Mouse (Mus musculus) cortical plate, adult 2 months (tissue): ENCODE results near the gene Fzd7. TPM values are rescaled to one million over a fixed set of nuclear protein-coding genes. Genes with fewer than 3 reads are reported as not detected.

Experiments used
- H3K27ac ChIP-seq: fragments of 200-500 bp; 2 replicates; pipeline ENCODE4 v1.5.1; 2012; ENCODE audit warnings: low read length, control low read depth, inconsistent platforms; ENCODE audit not compliant: insufficient read depth
- H3K4me1 ChIP-seq: fragments of 200-500 bp; 2 replicates; pipeline ENCODE4 v1.6.1; 2011; ENCODE audit warnings: low read length; ENCODE audit not compliant: control insufficient read depth, insufficient read depth
- H3K4me3 ChIP-seq: fragments of 200-500 bp; 2 replicates; pipeline ENCODE4 v1.5.1; 2011; ENCODE audit warnings: mild to moderate bottlenecking, low read length, control low read depth; ENCODE audit not compliant: insufficient read depth
- CTCF ChIP-seq: fragments of 200-500 bp; IDR thresholded peaks from 2 replicates; pipeline ENCODE4 v1.5.1; 2011; ENCODE audit warnings: mild to moderate bottlenecking, control low read depth, low read length; ENCODE audit not compliant: insufficient read depth; ENCODE audit errors: extremely low read depth
- POLR2A ChIP-seq: fragments of 200-500 bp; IDR thresholded peaks from 2 replicates; pipeline ENCODE4 v1.6.1; 2011; ENCODE audit warnings: mild to moderate bottlenecking, low read length, control low read depth; ENCODE audit not compliant: insufficient read depth; ENCODE audit errors: extremely low read depth
- polyA plus RNA-seq: library from polyadenylated mRNA; depleted of rRNA; stranded (reverse); fragments of >200 nt; gene quantifications from 2 replicates; pipeline ENCODE4 v1.2.3, GENCODE M21; 2012

Gene Fzd7
- polyA plus RNA-seq, 1 experiment = 3.3 TPM

DNA sequence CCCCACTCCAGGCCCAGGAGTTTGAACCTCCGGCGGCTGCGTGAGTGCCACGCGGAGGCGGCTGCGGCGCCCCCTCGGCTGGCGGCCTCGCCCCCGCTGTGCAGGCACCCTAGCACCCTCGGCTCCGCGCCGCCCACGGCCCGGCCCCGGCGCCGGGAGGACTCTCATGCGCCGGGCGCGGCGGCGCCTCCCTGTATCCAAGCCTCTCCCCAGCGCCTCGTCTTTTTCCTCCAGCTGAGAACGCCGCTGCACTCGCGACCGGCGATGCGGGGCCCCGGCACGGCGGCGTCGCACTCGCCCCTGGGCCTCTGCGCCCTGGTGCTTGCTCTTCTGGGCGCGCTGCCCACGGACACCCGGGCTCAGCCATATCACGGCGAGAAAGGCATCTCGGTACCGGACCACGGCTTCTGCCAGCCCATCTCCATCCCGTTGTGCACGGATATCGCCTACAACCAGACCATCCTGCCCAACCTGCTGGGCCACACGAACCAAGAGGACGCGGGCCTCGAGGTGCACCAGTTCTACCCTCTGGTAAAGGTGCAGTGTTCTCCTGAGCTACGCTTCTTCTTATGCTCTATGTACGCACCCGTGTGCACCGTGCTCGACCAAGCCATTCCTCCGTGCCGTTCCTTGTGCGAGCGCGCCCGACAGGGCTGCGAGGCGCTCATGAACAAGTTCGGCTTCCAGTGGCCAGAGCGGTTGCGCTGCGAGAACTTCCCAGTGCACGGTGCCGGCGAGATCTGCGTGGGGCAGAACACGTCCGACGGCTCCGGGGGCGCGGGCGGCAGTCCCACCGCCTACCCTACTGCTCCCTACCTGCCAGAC, 684 bp downstream of the Fzd7 start:
- Histone ChIP-seq H3K4me3 (peak overlapping the region; percentile 32), H3K4me1 (no peaks in the 10 kb centered on the region; the same call in 1 of the 2 replicates), H3K27ac (no peak overlapping the region)
- no peak for TF ChIP-seq POLR2A
- TF ChIP-seq CTCF = no peak

DNA sequence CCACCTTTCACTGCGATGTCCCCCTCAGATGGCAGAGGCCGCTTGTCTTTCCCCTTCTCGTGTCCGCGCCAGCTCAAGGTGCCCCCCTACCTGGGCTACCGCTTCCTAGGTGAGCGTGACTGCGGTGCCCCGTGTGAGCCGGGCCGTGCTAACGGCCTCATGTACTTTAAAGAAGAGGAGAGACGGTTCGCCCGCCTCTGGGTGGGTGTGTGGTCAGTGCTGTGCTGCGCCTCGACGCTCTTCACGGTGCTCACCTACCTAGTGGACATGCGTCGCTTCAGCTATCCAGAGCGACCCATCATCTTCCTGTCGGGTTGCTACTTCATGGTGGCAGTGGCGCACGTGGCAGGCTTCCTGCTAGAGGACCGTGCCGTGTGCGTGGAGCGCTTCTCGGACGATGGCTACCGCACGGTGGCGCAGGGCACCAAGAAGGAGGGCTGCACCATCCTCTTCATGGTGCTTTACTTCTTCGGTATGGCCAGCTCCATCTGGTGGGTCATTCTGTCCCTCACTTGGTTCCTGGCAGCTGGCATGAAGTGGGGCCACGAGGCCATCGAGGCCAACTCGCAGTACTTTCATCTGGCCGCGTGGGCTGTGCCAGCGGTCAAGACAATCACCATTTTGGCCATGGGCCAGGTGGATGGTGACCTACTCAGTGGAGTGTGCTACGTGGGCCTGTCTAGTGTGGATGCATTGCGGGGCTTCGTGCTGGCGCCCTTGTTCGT, 1.5 kb downstream of the Fzd7 start:
- Histone ChIP-seq H3K4me3 (peak overlapping the region; percentile 32; the same call in 1 of the 2 replicates), H3K27ac (no peak overlapping the region), H3K4me1 (no peaks in the 10 kb centered on the region; the same call in 1 of the 2 replicates)
- TF ChIP-seq CTCF = peak; percentile 66
- TF ChIP-seq POLR2A = no peak

DNA sequence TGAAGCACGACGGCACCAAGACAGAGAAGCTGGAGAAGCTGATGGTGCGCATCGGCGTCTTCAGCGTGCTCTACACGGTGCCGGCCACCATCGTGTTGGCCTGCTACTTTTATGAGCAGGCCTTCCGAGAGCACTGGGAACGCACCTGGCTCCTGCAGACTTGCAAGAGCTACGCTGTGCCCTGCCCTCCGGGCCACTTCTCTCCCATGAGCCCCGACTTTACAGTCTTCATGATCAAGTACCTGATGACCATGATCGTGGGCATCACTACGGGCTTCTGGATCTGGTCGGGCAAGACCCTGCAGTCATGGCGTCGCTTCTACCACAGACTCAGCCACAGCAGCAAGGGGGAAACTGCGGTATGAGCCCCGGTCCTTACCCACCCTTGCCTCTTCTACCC, 2.1 kb downstream of the Fzd7 start:
- Histone ChIP-seq H3K4me1 (no peaks in the 10 kb centered on the region; the same call in 1 of the 2 replicates), H3K4me3 (peak overlapping the region; percentile 1; the same call in 1 of the 2 replicates), H3K27ac (no peak overlapping the region)
- TF ChIP-seq POLR2A = no peak
- TF ChIP-seq CTCF = no peak

DNA sequence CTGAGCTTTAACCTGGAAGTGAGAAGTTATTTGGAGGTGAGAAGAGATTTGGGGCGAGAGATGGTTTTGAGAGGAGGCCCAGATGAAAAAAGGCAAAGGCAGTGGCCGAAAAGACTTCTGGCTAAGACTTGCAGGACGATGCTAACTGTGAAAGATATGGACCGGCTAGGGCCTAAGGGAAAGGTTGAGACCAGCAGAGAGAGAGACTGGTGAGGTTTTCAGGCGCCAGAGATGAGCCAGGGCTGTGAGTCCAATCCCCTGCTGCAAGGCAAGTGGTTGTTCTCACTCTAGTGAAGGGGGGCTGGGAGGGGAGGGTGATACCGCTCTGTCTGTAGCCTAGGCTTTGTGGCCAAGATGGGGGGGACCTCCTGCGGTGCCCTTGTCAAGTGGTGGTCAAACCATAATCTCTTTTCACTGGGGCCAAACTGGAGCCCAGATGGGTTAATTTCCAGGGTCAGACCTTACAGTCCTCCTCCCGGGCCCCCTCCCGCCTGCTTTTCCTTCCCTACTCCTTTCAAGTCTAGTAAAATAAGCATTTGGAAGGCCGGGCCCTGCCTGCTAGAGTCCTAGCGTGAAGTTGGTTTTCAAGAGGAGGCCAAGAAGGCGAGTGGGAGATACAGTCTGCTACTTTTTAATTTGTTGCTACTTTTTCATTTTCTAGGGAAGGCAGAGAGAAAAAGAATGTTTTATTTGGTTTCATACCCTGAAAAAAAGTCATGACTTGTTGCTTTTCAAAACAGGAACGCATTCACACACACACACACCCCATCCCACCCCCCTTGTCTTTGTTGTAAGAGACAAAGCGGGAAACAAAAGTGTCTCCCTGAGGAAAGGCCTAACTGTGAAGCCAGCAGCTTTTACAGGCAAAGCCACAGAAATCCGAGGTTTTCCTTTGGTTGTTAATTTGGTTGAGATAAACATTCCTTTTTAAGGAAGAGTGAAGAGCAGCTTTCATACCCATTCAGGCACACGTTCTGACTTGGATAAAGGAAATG, 2.9 kb downstream of the Fzd7 start:
- Histone ChIP-seq H3K27ac (no peak overlapping the region), H3K4me3 (no peak overlapping the region), H3K4me1 (no peaks in the 10 kb centered on the region; the same call in 1 of the 2 replicates)
- TF ChIP-seq POLR2A = no peak
- TF ChIP-seq CTCF = no peak

DNA sequence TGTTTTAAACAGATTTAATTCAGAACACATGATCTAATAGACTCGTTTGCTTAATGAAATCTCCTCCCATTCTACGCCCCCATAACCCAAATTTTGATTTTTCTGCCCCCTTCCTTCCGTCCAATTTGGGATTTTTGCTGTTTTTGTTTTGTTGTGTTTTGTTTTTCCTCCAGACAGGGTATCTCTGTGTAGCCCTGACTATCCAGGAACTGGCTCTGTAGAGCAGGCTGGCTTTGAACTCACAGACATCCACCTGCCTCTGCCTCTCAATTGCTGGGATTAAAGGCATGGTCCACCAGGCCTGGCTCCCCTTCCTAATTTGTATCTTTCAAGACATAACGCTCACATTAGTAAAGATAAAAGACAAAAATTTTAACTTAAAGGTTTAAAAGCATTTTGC, 3.6 kb downstream of the Fzd7 start:
- Histone ChIP-seq H3K4me3 (no peak overlapping the region), H3K27ac (no peak overlapping the region), H3K4me1 (no peaks in the 10 kb centered on the region; the same call in 1 of the 2 replicates)
- TF ChIP-seq CTCF (no peak), POLR2A (no peak)

DNA sequence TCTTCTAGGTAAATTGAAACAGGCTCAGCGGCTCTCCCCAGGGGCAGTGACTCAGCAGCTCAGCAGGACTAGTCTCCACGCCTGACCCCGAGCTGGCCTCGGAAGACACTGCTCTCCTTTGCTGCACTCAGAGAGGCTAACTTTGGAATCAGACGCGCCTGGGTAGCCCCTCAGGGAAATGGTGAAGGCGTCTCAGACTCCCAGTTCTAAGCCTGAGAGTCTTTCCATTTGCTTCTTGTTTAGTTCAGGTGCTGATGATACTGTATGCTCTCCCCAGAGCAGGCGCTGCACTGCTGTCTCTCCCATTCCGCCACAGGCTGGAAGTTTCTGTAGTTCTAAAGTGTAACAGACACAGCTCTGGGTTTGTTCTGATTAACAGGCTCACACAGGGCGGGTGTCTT, 5.4 kb downstream of the Fzd7 start:
- no peak overlapping the region for H3K4me3 ChIP-seq
- H3K27ac ChIP-seq = no peak overlapping the region
- TF ChIP-seq POLR2A = no peak
- H3K4me1 ChIP-seq = no peaks in the 10 kb centered on the region; the same call in 1 of the 2 replicates

DNA sequence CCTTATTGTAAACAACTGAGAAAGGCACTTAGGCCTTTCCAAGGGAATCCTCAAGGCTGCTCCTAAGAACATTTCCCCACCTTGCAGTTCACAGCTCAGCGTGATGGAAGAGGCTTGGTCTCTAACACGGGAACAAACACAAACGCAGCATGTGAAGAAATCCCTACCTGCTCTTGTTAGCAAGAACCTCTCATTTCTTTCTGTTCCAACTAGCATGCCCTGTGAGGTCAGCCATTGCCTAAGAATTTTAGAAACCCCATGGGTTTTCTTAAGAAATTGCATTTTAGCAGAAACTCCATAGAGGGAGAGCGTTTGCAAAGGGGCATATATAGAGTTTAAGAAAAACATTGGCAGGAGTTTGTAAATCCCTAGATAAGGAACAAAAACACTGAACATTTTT, 6.3 kb downstream of the Fzd7 start:
- no peak for TF ChIP-seq POLR2A
- TF ChIP-seq CTCF = no peak

DNA sequence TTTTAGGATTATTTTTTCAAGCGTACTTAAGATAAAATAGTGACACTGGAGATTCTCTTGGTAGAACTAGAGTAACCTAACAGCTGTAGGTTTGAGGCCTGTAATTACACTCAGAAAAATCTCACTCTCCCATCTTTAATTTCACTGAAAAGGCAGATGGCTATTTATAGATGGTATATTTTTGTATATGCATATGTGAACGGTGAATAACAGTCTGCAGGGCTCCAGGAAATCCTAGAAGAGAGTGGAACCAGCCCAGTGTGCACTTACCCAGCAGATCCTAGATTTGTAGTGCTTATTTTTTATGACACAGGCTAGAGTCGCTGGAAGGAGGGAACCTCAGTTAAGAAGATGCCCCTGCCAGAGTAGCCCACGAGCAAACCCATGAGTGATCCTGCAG, 6.8 kb downstream of the Fzd7 start:
- no peak overlapping the region for H3K27ac ChIP-seq
- TF ChIP-seq POLR2A (no peak), CTCF (no peak)
- H3K4me1 ChIP-seq = no peaks in the 10 kb centered on the region; the same call in 1 of the 2 replicates
- no peak overlapping the region for H3K4me3 ChIP-seq

More for the DNA sequence above, 6.3 kb downstream of the Fzd7 start:
- H3K27ac ChIP-seq = no peak overlapping the region
- no peak overlapping the region for H3K4me3 ChIP-seq
- no peaks in the 10 kb centered on the region; the same call in 1 of the 2 replicates for H3K4me1 ChIP-seq

DNA sequence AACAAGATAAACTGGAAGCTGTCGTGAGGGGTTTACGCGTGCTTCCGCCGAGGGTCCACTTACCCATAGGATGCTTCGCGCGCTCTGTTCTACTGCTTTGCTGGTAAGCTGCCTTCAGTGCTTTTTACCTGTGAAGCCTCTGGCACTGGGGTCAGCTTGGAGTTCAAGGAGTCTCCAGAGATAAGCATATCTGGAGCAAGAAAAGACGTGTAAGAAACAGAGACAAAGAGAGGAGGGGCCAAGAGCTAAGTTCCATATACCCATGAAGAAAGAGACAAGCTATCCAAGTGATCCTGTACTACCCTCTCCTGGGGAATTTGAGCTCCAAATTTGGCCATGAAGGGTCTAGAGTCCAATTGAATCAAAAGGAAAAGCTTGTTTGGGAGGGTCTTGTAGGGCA, 9.3 kb downstream of the Fzd7 start:
- no peak overlapping the region for H3K4me3 ChIP-seq
- no peaks in the 10 kb centered on the region; the same call in 1 of the 2 replicates for H3K4me1 ChIP-seq
- TF ChIP-seq CTCF (no peak), POLR2A (no peak)
- H3K27ac ChIP-seq = no peak overlapping the region
